Mouse (Mus musculus): ENCODE data around the gene Dock8. TPM values are rescaled to one million over a fixed set of nuclear protein-coding genes. Genes with fewer than 3 reads are reported as not detected.
A peak's percentile ranks its signal among the peaks of the same experiment; 100 is the strongest.

The Dock8 gene
- 0.74 and 1.8 TPM in 2 replicates for polyA plus RNA-seq (2014; fragmentation: Nextera tagmentation; extraction: Ambion mirVana)

DNA sequence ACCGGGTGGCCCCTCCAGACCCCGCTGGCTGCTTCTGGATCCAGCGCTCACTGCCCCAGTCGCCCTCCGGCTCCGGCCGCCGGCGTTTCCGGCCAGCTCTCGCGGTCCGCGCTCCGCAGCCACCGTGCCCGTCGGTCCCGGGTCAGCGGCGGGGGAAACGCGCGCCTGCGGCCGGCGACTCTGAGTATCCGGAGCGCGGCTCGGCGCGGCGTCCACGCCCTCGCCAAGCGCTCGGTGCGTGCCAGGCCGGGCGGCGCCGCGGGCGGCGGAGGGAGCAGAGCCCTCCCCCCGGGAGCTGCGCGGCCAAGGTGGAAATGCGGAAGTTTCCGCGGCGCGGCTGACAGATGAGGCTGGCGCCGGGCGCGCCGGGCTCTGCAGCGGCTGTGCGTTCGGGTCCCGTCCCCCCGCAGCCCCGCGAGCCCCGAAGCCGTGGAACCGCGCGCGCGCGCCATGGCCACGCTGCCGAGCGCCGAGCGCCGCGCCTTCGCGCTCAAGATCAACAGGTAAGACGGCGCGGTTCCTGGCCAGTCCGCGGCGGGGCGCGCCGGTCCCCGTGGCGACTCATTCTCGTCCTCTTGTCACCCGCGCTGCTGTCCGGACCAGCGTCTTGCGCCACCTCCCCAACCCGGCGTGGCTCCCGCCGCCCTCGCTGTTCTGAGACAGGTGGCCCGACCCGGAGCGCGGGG is at the start of gene Dock8:
Dock8 (plus strand) TSS at position 334 of the 686 bp plus-strand sequence.
- Histone ChIP-seq H3K4me2 (replicated peaks) (peak within 1 kb of the TSS; percentile 98), H3K27me3 (ENCODE audit: control insufficient read depth, insufficient read depth, low read length) (peaks cover 57% of the 10 kb centered on the region), H3K9ac (peak within 1 kb of the TSS; percentile 41; the same call in 1 of the 2 replicates), H3K4me1 (replicated peaks; ENCODE audit: control insufficient read depth, insufficient read depth, low read length) (no peaks in the 10 kb centered on the region; the same call in 1 of the 2 replicates), H3K36me3 (replicated peaks; ENCODE audit: control insufficient read depth, insufficient read depth) (no peaks in the 10 kb centered on the region), H3K4me3 (replicated peaks; ENCODE audit: low read length) (peak within 1 kb of the TSS; percentile 71), H3K27ac (no peak within 1 kb of the TSS), H3K9me3 (ENCODE audit: control insufficient read depth, low read length) (no peaks in the 10 kb centered on the region)
- under 1% methylated on average over 108 of the region's 109 CpGs for WGBS
- DNase-seq (ENCODE audit: low spot score) (peak; percentile 27), ATAC-seq (ENCODE audit: low FRiP score) (peak; percentile 48; the same call in 1 of the 2 replicates)

DNA sequence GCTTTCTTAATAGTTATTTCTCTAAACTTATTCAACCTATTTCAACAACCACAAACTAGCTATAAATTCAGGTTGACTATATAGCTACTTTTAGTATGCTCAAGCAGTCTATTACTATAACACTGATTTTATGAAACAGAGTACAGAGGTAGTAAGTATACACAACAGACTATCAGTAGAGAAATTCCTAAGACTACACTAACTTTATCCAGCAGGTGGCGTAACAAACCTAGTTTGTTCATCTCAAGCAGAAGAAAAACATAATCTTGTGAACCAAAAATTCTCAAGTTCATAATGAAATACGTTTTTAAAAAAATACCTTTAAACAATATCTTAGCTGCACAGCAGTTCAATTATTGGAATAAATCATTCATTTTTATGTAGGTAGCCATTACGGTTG is 40.8 kb upstream of the Dock8 start:
- no peak overlapping the region for H3K27ac ChIP-seq
- peaks cover 16% of the 10 kb centered on the region for H3K36me3 ChIP-seq (replicated peaks; ENCODE audit: control insufficient read depth, insufficient read depth)
- H3K9ac ChIP-seq: no peak overlapping the region
- DNase-seq (ENCODE audit: low spot score): peak; percentile 80
- no peak overlapping the region for H3K4me3 ChIP-seq (replicated peaks; ENCODE audit: low read length)
- no peak for ATAC-seq (ENCODE audit: low FRiP score)
- H3K27me3 ChIP-seq (ENCODE audit: control insufficient read depth, insufficient read depth, low read length): no peaks in the 10 kb centered on the region
- WGBS: 40% methylated on average over 3 of the region's 3 CpGs
- H3K4me1 ChIP-seq (replicated peaks; ENCODE audit: control insufficient read depth, insufficient read depth, low read length): peaks cover 5% of the 10 kb centered on the region
- H3K4me2 ChIP-seq (replicated peaks): no peak overlapping the region
- no peaks in the 10 kb centered on the region for H3K9me3 ChIP-seq (ENCODE audit: control insufficient read depth, low read length)

DNA sequence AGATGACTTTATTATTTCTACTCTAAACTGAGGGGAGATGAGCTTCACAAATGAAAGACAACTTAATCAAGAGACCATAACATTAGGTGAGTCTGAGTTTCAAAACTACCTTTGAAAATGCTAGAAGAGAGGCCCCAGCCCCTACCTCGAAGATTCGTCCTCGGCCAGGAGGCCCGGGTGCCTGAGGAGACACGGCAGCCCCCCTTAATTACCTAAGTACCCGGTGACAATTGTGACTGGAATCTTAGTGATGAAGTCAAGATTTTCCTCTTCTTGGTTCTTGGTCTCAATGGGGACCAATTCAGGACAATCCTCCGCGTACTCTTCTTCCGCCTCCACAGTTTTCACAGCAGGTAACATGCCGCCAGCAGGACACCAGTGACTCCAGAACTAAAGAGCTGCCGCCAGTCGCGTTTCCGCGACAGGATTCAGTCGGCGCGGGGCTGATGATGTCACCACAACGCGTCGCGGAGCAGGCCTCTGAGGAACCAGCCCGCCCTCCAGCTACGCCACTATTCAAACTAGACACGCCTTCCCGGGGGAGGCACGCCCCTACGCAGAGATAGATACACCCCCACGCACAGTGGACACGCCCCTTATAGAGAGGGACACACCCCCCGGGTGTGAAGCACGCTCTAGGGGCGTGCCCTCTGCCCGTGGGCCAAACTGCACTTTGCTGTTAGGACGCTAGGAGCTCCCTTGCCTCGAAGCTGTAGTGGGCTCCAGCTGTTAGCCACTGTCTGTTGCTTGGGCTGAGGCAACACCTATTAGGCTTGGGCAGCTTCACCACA is 38.0 kb upstream of the Dock8 start, which contains the start of gene Cbwd1:
Cbwd1 (minus strand) TSS at position 439 of the 791 bp plus-strand sequence.
- no peaks in the 10 kb centered on the region for H3K9me3 ChIP-seq (ENCODE audit: control insufficient read depth, low read length)
- peak within 1 kb of the TSS; percentile 44 for H3K4me3 ChIP-seq (replicated peaks; ENCODE audit: low read length)
- H3K27me3 ChIP-seq (ENCODE audit: control insufficient read depth, insufficient read depth, low read length): no peaks in the 10 kb centered on the region
- peak; percentile 99 for DNase-seq (ENCODE audit: low spot score)
- ATAC-seq (ENCODE audit: low FRiP score): peak; percentile 99
- under 1% methylated on average over 36 of the region's 36 CpGs for WGBS
- H3K36me3 ChIP-seq (replicated peaks; ENCODE audit: control insufficient read depth, insufficient read depth): 0 out of 2 replicates have a peak, but pooled peaks cover under 1% of the 10 kb centered on the region
- peak within 1 kb of the TSS; percentile 1; the same call in 1 of the 2 replicates for H3K27ac ChIP-seq
- H3K4me1 ChIP-seq (replicated peaks; ENCODE audit: control insufficient read depth, insufficient read depth, low read length): peaks cover 5% of the 10 kb centered on the region
- peak within 1 kb of the TSS; percentile 55 for H3K9ac ChIP-seq
- H3K4me2 ChIP-seq (replicated peaks): peak within 1 kb of the TSS; percentile 61

DNA sequence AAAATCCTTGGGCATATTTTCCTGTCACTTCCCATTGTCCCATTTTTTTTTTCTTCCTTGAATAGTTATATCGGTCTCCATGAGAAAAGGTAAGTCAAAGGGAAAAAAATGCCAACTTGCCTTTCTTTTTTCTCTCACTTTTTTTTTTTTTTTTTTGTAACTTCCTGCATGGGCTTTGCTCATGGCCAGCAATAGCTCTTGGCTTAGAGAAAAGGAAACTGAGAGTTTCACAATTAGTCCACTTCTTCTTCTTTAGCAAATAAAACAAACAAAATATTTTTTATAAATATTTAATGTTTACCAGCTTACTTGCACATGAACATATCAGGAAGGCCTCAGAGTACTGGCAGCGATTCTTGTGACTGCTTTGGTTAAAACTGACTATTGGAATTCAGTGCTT is 33.1 kb upstream of the Dock8 start:
- no peak overlapping the region for H3K4me3 ChIP-seq (replicated peaks; ENCODE audit: low read length)

DNA sequence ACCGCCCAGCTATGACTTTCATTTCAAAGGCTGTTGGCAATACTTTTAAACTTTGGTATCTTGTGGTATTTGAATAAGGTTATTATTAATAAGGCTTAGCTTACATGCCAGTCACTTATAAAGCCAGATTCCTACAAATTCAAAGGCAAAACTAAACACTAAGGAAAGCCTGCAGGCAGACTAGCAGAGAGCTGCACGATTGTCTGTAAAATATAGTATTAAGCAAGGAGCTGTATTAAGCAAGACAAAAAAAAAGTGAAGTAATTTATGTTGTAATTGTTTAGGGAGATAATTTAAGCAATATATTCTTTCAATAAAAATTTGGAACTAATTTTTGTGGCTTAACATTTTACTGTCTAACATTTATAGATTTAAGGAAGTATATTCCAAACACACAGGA is 32.4 kb upstream of the Dock8 start:
- no peak for DNase-seq (ENCODE audit: low spot score)
- Histone ChIP-seq H3K4me3 (replicated peaks; ENCODE audit: low read length) (no peak overlapping the region), H3K27me3 (ENCODE audit: control insufficient read depth, insufficient read depth, low read length) (no peaks in the 10 kb centered on the region), H3K9me3 (ENCODE audit: control insufficient read depth, low read length) (no peaks in the 10 kb centered on the region), H3K4me2 (replicated peaks) (no peak overlapping the region), H3K27ac (no peak overlapping the region), H3K4me1 (replicated peaks; ENCODE audit: control insufficient read depth, insufficient read depth, low read length) (no peaks in the 10 kb centered on the region), H3K9ac (no peak overlapping the region), H3K36me3 (replicated peaks; ENCODE audit: control insufficient read depth, insufficient read depth) (no peaks in the 10 kb centered on the region)
- ATAC-seq (ENCODE audit: low FRiP score): no peak
- WGBS: 94% methylated on average over 2 of the region's 2 CpGs

More for the DNA sequence above, 33.1 kb upstream of the Dock8 start:
- Histone ChIP-seq H3K36me3 (replicated peaks; ENCODE audit: control insufficient read depth, insufficient read depth) (no peaks in the 10 kb centered on the region), H3K4me1 (replicated peaks; ENCODE audit: control insufficient read depth, insufficient read depth, low read length) (no peaks in the 10 kb centered on the region), H3K9me3 (ENCODE audit: control insufficient read depth, low read length) (no peaks in the 10 kb centered on the region), H3K9ac (no peak overlapping the region), H3K27me3 (ENCODE audit: control insufficient read depth, insufficient read depth, low read length) (no peaks in the 10 kb centered on the region), H3K4me2 (replicated peaks) (no peak overlapping the region), H3K27ac (no peak overlapping the region)
- DNase-seq (ENCODE audit: low spot score): no peak
- no peak for ATAC-seq (ENCODE audit: low FRiP score)
- WGBS: 92% methylated on average over 2 of the region's 2 CpGs

DNA sequence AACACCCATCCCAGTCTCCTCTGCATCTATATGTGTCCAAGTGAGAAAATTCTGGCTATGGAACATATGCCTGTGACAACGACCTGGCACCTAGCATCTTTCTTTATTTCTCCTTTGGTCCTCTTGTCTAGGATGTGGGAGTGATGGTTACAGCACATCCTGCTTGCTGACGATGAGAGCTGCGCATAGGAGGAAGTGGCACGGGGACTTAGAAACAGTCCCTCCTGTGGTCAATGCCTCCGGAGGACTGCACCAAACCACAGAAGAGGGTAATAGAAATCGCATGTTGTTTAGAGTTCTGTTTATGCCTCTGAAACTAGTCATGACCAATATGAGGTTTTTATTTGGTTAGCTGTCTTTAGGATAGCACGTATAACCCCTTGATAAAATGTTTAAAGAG is 28.0 kb upstream of the Dock8 start:
- Histone ChIP-seq H3K36me3 (replicated peaks; ENCODE audit: control insufficient read depth, insufficient read depth) (no peaks in the 10 kb centered on the region), H3K4me1 (replicated peaks; ENCODE audit: control insufficient read depth, insufficient read depth, low read length) (no peaks in the 10 kb centered on the region), H3K4me2 (replicated peaks) (no peak overlapping the region), H3K9me3 (ENCODE audit: control insufficient read depth, low read length) (no peaks in the 10 kb centered on the region), H3K27me3 (ENCODE audit: control insufficient read depth, insufficient read depth, low read length) (no peaks in the 10 kb centered on the region), H3K9ac (no peak overlapping the region), H3K4me3 (replicated peaks; ENCODE audit: low read length) (no peak overlapping the region), H3K27ac (no peak overlapping the region)
- ATAC-seq (ENCODE audit: low FRiP score) (no peak), DNase-seq (ENCODE audit: low spot score) (no peak)
- WGBS: 85% methylated on average over 7 of the region's 7 CpGs

DNA sequence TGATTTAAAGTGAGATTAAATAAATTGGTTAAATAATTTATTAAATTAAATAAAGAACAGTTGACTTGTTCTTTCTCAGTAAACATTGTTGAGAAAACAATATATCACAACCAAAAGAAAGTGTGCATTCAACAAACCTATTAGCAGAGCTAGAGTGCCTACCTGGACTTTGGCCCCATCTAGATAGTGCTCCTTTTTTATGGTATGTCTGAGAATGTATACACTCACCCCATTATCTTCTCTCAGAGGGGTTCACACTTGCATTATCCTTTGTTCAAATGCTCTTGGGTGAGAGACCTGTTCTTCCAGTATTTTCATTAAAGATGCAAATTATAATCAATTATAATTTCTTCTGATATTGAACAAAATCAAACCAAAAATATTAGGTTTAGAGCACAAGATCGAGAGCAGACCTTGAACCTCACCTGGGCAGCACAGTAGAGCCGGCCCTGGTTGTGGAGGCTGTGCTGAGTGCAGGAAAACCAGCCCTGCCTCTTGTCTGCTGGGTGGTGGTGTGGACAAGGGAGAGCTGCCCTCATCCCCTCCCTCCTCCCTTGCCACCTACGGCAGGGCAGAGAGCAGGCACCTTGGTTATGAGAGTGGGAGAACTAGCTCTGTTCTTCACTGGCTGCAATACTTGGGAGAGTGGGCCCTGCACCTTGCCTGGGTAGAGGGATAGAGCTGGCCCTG is 26.5 kb upstream of the Dock8 start:
- Histone ChIP-seq H3K9me3 (ENCODE audit: control insufficient read depth, low read length) (no peaks in the 10 kb centered on the region), H3K27ac (no peak overlapping the region), H3K36me3 (replicated peaks; ENCODE audit: control insufficient read depth, insufficient read depth) (no peaks in the 10 kb centered on the region), H3K27me3 (ENCODE audit: control insufficient read depth, insufficient read depth, low read length) (no peaks in the 10 kb centered on the region), H3K4me2 (replicated peaks) (no peak overlapping the region), H3K9ac (no peak overlapping the region), H3K4me3 (replicated peaks; ENCODE audit: low read length) (no peak overlapping the region), H3K4me1 (replicated peaks; ENCODE audit: control insufficient read depth, insufficient read depth, low read length) (no peaks in the 10 kb centered on the region)
- DNase-seq (ENCODE audit: low spot score) (no peak), ATAC-seq (ENCODE audit: low FRiP score) (no peak)
- 74% methylated on average over 3 of the region's 3 CpGs for WGBS

DNA sequence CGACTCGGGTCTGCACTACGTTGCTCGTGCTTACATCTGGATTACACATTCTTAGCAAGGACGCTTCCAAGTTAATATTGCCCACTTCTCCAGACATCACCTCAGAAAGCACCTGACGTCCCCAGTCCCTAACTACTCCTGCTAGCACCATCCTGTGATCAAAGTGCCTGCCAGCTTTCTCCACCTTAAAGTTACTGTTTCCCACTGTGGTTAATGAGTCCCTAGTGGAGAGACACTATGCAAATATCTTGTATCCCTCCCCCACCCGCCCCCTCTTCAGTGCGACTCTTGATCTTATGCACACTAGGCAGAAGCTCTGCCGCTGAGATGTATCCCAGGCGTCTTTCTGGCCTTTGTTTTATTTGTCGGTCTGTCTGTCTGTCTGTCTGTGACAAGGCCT is 21.3 kb upstream of the Dock8 start:
- 75% methylated on average over 11 of the region's 11 CpGs for WGBS
- no peak for ATAC-seq (ENCODE audit: low FRiP score)

More for the DNA sequence above, 21.3 kb upstream of the Dock8 start:
- H3K36me3 ChIP-seq (replicated peaks; ENCODE audit: control insufficient read depth, insufficient read depth): no peaks in the 10 kb centered on the region
- no peak overlapping the region for H3K4me2 ChIP-seq (replicated peaks)
- H3K4me1 ChIP-seq (replicated peaks; ENCODE audit: control insufficient read depth, insufficient read depth, low read length): no peaks in the 10 kb centered on the region
- H3K27ac ChIP-seq: no peak overlapping the region
- H3K9me3 ChIP-seq (ENCODE audit: control insufficient read depth, low read length): no peaks in the 10 kb centered on the region
- no peak for DNase-seq (ENCODE audit: low spot score)
- H3K27me3 ChIP-seq (ENCODE audit: control insufficient read depth, insufficient read depth, low read length): no peaks in the 10 kb centered on the region
- no peak overlapping the region for H3K9ac ChIP-seq
- no peak overlapping the region for H3K4me3 ChIP-seq (replicated peaks; ENCODE audit: low read length)

Data from hindbrain, embryonic 14.5 days (tissue).